Mouse (Mus musculus): ENCODE data around the gene Cfap97d2.

The Cfap97d2 gene

DNA sequence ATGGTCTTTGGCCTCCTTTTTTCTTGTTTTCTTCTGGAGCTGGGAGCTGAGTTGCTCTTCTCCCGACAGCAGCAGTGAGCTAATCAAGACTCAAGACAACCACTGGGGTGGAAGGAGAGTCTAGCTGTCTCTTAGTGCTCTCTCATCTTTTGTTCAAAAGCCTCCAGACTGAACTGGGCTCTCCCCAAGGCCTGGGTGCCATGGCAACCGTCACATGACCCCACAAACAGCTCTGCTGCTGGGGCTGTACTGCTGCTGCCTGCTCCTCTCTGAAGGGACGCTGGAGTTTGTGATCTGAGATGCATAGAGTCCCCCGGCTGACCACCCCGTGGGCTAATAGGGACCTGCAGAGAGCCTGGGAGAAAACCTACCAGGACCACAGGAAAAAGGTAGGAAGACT is at the start of gene Cfap97d2:
TSS of gene Cfap97d2 (plus strand) at position 222 of the 400 bp plus-strand sequence.
- peak; percentile 73 for DNase-seq

DNA sequence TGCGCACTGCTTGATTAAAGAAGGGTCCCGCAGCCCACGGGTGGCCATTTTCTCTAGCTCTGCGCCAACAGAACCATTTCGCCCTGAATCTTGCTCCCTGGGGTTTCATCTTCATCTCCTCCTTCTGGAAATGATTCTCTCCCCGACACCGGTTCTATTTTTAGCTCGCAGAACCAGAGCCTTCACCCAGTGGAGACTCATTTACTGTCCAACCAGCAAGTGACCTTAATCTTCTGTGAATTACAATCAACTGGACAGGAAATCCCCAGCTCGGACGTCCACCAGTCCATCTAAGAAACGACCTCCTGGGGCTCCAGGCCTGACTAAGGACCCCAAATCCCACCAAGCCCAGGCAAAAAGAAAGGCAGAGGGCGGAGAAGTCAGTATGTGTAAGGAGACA is 48.2 kb upstream of the Cfap97d2 start:
- DNase-seq, result no peak

DNA sequence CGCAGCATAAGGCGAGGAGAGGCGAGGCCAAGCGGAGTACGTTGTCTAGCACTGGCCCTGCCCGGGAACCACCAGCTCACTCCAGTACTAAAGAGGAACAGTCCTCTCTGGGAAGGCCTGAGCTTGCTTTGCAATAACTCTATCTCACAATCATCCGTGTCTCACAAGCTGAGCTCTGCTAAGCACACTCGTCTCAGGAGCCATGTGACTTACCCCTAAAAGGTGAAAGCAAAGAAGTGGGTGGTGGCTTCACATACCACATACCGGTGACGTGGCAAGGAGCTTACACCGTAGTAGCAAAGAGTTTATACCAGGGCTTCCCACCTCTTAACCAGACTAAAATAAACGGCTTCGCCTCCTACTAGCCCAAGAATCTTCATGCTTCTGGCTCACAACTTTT is 45.4 kb upstream of the Cfap97d2 start:
- no peak for DNase-seq

DNA sequence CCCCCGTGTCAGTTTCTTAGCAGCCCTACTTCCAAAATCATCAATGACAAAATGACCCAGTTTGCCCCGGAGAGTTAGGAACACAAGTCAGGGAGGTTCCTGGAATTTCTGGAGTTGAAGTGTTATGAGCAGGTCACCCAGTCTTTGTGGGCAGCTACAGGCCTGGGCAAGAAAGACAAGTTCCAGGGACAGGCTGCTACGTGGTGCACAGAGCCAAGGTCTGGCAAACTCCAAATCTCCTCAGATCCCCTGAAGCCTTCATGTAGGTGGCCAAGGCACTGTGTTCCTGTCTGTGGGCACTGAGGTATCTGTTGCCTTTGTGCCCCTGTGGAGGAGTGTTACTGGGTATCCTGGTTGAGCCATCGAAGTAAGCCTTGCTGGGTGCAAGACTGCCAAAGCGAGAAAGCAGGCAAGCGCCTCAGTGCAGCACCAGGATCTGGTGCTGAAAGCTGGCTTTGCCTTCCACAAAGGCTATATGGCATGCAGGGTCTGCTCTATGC is 40.9 kb upstream of the Cfap97d2 start:
- no peak for DNase-seq

DNA sequence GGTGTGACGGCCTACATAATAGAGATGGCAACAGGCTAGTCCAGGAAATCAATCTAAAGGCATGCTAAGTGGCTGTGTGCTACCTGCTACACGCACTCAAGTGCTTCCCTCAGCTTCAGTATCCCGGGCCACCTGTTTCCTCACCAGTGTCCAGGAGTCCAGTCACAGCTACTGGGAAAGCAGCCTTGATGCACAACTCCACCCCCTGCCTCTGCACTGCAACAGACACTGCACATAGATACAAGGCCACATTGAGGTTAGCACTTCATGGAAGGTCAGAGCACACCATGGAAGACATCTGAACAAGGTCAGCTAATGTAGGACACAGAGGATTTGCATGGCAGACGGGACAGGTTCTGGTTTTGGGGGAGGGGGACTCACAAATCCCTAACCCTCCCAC is 40.2 kb upstream of the Cfap97d2 start:
- no peak for DNase-seq

DNA sequence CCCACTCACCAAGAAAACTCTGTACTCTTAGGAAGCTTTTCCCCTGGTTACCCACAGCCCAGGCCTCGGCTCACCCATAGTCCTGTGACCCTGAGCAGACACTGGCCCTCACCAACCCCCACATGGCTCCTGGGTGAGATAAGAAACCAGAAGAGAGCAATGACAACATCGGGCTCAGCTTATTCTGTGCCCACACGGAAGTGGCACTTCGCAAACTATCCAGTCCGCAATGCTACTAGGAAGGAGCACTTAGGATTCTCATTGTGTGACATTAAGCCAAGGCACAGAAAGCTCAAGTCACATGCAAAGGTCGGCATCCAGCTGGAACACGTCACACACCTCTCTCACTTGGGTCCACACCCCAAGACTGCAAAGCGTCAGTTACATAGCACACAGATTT is 39.7 kb upstream of the Cfap97d2 start:
- no peak for DNase-seq

DNA sequence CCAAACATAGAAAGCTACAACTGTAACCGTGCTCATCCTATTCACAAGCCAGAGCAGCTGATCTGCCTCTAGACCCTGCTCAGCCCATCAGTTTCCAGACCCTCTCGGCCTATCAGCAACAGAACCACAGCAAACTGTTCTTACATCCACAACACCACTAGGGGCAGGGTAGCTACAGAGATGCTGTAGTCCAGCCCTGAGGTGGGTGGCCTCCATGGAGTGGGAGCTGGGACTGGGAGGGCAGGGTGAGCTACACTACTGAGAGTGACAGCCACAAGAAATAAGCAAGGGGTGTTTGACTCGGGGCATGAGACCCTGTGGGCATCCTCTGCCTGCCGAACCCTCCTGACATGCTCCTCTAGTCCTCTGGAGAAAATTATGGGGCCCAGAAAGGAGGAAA is 37.8 kb upstream of the Cfap97d2 start:
- DNase-seq, result no peak

DNA sequence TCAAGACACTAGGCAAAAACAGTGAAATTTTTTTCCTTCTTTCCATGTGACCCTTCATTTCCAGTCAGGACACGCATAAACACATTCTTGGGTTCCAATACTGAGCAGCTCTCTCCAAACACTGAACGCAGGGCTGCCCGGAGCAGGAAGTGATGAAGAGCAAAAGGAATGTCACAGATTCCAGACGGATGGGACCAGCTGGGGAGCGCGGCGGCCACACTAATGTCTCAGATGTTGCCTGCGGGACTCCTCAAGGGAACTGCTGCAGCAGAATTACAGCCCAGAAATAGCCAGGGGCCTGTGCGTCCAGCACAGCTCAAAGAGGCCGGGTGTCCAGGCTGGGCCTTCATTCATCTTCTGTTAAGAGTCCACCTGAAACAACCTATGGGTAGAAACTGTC is 37.3 kb upstream of the Cfap97d2 start:
- DNase-seq, result no peak

DNA sequence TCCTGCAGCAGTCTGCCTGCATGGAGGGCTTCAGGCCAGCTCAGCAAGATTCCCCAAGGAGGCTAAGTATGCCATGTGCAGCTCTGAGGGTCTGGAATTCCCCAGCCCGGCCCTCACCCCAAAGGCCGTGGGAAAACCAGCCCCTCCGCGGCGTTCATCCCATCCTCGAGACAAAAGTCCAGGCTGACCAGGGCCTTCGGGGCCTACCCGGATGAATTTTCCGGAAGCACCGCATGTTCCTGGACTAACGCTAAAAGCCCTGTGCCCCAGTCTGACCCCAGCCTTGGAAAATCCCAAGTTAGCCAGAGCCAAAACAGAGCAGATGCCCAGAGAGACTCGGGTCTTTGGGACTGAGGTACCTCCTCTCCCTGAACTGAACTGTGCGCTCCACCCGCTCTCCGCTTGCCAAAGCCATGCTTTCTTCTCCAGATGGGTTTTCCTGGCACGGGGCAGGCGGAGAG is 35.6 kb upstream of the Cfap97d2 start:
- DNase-seq, result no peak

DNA sequence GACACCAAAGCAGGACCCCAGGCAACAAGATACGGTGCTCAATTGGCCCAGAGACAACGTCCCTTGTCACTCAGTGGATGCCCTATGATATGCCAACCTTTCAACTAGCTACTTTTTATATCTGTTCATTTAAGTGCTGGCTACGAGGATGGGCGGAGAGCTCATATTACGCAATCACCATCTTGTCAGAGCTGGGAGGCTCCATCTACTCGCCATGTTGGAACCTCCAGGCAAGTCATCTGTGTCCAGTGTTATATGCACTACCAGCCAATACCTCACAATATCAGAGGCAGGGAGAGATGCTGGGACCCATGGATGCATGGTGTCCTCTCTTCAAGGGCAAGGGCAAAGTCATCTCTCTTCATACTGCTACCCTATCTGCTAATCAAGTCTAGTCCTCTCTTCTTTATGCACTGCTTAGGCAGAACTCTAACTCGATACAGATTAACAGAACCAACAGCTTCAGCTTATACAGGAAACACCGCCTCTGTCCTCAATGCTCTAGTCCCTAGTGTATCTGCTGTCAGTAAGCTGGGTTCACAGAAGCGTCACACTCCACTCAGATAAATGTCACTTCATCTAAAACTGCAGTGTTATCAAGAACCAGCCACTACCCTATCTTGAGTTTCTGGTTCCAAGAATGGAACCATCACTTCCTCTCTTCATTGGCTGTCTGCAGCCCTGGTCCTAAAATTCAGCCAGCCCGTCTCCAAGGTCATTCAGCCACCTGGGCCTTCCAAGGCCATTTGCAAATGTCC is 34.3 kb upstream of the Cfap97d2 start:
- no peak for DNase-seq

DNA sequence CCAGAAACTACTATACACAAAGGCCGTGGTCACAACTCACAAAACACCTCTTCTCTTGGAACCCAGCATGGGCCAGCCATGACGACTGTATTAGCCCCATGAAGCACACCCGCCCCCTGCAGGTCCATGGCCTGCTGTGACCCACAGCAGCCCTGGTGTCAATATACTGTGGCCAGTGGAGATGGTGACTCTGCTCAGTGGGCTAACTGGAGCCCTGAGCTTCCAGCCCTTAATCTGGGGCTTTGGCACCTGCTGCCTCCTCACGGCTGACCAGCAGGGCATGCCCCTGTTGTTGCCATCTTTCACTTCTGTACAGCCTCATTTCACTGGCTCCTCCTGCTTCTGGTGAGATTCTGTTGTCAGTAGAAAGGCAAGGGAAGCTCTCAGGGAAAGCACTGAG is 32.5 kb upstream of the Cfap97d2 start:
- peak; percentile 47 for DNase-seq

DNA sequence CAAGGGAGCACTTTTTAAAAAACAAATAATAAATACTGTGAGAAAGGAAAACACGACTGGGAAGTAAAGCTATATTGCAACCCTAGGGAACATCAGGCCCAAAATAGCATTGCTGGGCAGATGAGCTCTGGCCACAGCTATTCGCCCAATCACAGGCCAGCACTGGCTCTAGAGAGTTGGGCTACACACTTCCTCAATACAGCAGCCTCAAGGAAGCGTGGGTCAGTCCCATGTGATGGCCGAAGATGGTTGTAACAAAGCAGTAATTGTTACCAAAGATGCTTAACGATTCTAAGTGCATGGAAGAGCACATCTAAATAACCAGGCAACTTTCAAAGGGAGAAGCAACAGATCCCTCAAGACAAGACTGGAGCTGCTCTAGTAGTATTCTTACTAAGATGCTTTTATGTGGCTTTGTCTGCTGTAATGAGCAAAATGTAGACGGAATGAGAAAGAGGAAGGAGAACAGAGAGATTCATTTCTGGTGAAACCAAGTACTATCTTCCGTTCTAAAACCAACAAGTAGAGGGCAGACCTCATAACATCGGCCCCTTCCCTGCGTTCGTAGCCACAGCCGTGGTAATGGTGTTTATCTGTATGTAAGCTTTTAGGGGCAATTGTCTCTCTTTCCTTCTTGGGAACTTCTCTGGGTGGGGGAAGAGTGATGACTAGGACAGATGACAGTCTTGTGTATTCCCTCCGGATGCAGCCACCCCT is 31.2 kb upstream of the Cfap97d2 start:
- peak; percentile 80 for DNase-seq

DNA sequence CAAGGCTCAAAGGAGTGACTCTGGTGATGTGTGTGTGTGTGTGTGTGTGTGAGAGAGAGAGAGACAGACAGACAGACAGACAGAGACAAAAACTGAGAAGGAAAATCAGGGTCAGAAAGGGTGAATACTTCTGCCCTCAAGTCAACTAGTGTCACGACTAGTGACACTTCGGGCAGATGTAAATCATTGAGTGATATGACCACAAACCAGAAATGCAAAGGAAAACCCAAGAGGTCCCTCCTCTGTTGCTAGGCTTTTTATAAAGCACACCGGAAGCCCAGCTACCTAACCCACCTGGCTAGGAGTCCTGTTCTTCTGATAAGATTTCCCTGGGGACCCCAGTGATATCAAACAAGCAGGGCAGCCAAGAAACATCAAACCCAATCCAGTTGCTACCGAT is 30.6 kb upstream of the Cfap97d2 start:
- no peak for DNase-seq

DNA sequence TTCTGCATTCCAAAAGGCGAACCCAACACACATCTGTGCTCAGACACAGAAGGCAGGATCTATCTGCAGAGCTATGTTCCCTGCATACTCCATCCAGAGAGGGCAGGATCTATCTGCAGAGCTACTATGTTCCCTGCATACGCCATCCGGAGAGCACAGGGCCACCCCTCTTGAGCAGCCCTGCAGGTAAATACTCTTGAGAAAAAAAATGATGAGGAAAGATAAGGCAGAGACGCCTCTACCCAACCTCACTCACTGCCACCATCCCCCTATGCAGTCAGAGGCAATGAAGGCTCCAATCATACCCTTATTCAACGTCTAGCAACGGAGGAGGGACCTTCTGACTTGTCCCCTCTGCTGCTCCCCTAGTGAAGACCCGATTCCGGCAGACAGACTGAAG is 30.2 kb upstream of the Cfap97d2 start:
- no peak for DNase-seq

DNA sequence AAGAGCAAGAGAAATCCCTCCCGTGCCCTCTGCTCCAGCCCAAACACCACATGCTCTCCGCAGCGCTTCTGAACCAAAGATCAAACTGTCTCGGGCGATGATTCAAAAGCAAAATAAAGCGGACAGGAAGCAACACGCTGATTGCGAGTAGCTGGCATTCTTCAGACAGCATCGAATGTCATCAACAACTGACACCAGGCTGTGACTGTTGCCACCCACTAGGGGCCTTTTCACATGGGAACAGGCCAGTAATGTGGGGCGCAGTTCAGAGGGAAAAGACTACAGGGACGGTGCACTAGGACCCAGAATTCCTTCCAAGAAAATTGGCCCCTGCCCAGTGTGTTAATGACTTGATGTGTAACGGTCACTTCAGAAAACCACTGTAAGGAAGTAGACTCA is 29.4 kb upstream of the Cfap97d2 start:
- DNase-seq, result peak; percentile 71

DNA sequence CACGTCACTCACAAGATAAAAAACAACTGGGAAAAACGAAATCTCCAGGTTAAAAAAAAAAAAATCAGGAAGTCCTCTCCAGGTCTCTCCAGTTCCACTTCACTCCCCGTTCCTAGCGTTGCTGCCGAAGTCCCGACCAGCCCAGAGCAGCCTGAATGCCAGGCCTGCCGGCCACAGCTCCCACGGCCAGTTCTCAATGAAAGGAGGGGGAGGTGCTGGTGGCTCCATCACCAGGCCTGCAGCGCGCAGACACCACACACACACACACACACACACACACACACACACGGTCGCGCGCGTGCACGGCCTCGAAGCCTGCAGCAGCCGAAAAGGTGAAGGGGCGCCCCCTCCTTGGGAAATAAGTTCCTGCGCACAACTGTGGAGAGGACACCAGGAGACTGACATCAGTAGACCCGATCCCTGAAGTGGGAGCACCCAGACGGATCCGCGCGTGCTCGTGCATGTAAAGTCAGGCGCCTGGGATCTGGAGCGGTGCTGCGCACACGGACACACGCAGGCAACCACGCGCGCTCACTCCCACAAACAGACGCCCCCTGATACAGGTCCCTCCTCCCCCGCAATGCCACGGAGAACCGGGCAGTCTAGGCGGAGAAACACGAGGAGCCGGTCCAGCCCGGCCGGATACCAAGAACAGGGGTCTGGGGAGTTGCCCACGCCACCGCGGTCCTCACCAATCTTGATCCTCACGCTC is 28.8 kb upstream of the Cfap97d2 start:
- peak; percentile 79 for DNase-seq

DNA sequence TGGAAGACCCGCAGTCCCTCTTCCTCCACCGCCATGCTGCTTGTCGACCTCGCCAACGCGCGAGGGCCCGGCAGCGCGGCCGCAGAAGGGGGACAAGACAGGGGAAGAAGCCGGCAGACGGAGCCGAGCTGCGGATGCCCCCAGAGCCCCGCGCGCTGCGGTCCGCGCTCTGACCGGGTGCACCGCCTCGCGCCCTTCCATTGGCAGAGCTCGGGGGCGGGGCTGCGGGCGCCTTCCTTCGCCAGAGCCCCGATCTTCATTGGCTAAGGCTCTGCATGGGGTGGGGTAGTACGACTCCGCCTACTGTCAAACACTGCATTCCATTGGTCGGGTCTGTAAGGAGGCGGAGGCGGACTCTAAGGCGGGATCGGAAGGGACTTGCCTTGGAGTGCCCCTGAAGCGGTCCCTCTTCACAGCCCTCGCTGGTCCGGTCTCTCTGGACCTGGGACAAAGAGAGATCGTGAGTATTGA is 28.2 kb upstream of the Cfap97d2 start, which contains the start of gene Rasa3:
TSS of gene Rasa3 (minus strand) at position 191 of the 471 bp plus-strand sequence.
- peak; percentile 98 for DNase-seq

DNA sequence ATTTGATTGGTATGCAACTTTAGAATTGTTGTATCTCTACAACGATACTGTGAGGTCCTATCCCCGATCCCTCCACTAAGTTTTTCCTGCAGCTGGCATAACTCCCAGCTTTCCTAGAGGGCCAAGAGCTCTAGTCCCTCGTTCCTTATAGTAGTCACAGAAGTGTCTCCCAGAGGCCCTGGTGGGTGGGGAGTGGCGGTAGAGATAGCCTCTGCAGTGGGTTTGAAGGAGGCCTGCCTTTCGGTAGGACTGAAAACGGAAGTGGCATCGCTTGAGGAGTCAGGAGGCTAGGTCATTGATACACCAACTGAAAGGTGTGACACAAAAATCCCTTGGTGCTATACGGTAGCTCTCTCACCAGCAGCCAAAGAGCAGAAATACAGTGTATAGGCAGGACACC is 27.5 kb upstream of the Cfap97d2 start:
- no peak for DNase-seq

DNA sequence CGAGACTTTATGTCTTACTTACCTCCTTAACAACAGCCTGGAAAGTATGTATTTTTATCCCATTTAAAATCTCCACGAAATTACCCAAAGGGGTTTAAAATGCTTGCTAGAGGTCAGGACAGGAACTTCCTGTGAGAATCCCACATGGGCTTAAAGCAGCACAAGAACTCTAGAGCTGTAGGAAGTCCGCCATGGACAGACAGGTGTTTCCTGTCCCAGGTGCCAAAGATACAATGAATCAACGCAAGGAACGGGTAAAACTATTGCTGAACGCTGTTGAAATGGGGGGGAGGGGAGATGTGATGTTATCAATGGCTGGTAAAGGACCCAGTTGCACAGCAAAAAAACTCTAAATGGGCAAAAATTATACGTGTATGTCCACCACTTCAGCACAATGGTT is 21.6 kb upstream of the Cfap97d2 start:
- DNase-seq, result no peak

DNA sequence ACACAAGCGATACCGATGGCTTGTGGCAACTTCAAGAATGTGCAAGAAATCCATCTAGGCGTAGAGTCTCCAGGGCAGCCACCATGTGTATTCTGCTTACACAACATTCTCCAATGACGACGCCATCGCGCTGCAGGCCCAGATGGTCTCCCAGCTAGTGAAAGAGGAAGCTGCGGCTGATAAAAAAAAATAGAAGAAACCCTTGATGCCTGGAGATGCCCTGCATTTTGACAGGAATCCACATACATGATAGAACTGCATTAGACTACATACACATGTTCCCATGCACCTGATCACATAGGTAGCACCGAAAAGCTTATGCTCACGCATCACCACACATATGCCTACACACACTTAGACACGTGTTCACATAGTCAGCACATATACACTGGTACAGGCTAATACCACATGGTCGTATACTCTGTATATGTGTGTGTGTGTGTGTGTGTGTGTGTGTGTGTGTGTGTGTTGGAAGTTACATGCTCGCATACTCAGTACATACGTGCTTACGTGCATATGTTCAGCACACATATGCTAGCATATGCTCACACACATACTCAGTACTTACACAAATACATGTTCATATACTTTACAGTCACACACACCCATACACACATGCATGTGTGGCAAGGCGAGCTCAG is 19.9 kb upstream of the Cfap97d2 start:
- DNase-seq, result peak; percentile 69

DNA sequence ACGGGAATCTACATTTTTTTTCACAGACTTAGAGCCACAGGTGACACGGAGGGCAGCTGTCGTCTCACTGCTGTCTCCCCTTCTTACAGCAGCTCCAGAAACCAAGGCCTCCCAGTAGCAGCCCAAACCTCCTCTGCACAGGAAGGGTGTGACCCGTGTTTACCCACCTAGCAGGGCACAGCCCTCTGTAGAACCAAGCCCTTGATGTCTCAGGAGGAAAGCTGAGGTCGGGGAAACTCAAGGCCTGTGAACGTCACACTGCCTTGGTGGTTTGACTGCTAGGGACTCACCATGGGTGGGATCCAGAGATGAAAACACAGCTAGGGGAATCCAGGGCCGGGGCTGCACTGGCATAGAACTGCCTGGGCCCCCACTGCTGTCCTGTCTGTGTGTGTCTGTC is 19.3 kb upstream of the Cfap97d2 start:
- no peak for DNase-seq

DNA sequence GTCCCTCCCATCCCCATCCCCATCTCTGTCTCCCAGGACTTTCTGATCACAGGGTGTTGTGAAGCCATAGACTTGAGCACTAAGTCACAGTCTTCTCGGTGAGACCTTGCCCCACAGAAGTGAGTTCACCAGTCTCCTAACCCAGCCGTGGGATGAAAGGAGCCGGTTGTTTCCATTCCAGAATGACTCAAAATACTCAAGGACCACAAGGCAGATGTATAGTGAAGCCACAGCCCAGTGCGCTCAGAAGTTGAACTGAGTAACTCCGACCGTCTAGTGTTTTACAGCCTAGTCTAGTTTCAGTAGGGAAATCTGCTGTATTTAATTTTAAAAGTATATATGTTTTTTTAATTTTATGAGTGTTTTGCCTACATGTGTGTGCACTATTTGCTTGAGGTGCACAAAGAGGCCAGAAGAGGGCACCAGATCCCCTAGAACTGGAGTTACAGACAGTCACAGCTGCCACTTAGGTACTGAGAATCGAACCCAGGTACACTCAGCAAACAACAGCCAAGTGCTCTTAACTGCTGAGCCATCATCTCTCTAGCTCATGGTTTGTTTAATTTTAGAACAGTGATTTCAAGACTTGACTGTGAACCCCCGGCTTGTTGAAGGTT is 18.5 kb upstream of the Cfap97d2 start:
- no peak for DNase-seq
